ENCODE assay signal across 8 mouse cellular contexts in the genomic region with DNA sequence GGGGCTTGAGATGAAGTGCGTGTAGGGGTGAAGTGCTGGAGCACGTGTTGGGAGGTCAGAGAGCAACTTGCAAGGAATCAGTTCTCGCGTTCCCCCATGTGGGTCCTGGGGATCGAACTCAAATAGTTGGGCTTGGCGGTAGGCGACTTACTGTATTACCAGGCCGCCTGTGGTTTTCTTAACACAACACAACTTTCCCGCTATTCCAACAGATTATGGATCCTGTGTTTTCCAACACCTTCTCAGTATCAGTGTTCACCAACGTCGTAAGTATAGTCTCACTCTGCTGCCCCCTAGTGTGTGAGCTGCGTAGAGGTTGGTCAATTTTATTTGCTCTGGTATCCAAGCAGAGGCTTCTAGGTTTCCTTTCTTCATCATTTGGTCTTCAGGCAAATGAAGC. TPM values are rescaled to one million over a fixed set of nuclear protein-coding genes. Genes with fewer than 3 reads are reported as not detected.
DNase-seq lines count a peak whose midpoint lies in the region; ATAC-seq and TF ChIP-seq lines count a peak whose summit lies in the region.

No protein-coding gene starts in this region.

- intact Hi-C loops in gastrocnemius, adult 2 months (cut with DNase I): loop anchor here (10.0 kb wide), 1 partner anchor 73 kb away; no protein-coding TSS in a partner anchor

- no peak overlapping the region for H3K9ac ChIP-seq in kidney, postnatal 0 days (ENCODE audit: low read depth, low read length)

- no peak for TF ChIP-seq POLR2A in thymus, adult 2 months (IDR thresholded peaks at IDR 0.05; ENCODE audit: control insufficient read depth, extremely low read depth, insufficient read depth, low read length, poor library complexity)

- no peaks in the 10 kb centered on the region for H3K36me3 ChIP-seq in kidney, postnatal 0 days (ENCODE audit: insufficient read depth, low read length)
- peaks cover 14% of the 10 kb centered on the region; the same call in 1 of the 2 replicates for H3K36me3 ChIP-seq in thymus, adult 2 months (ENCODE audit: control insufficient read depth, insufficient read depth, low read length)

- no peaks in the 10 kb centered on the region for H3K4me1 ChIP-seq in kidney, postnatal 0 days (replicated peaks; ENCODE audit: insufficient read depth, low read length)
- peaks cover 2% of the 10 kb centered on the region; the same call in 1 of the 2 replicates for H3K4me1 ChIP-seq in thymus, adult 2 months (replicated peaks; ENCODE audit: control insufficient read depth, insufficient read depth, low read length)

- WGBS in kidney, postnatal 0 days: 47% methylated on average over 12 of the region's 12 CpGs
- 61% methylated on average over 12 of the region's 12 CpGs for WGBS in thymus, adult 2 months

- H3K4me2 ChIP-seq in kidney, postnatal 0 days (ENCODE audit: low read length): no peak overlapping the region

- peak; percentile 39 for DNase-seq in gastrocnemius, adult 2 months
- DNase-seq in gastrocnemius, postnatal 25 days: no peak
- peak; percentile 5 to 20 for DNase-seq in urinary bladder, postnatal 36 days (ENCODE audit: low spot score in 2 of 2)
- DNase-seq in urinary bladder, adult 18-20 months (ENCODE audit: low spot score in 2 of 2): no peak
- DNase-seq in embryo, embryonic 10 days (ENCODE audit: low spot score): peak; percentile 71
- peak; percentile 64 for DNase-seq in kidney, postnatal 0 days (ENCODE audit: low spot score)
- DNase-seq in lung, postnatal 36 days: peak; percentile 63
- peak; percentile 44 for DNase-seq in thymus, adult 2 months

- no peak overlapping the region for H3K27ac ChIP-seq in gastrocnemius, adult 2 months
- H3K27ac ChIP-seq in kidney, postnatal 0 days: no peak overlapping the region
- H3K27ac ChIP-seq in thymus, adult 2 months (ENCODE audit: control insufficient read depth, insufficient read depth, low read length): no peak overlapping the region

- no peaks in the 10 kb centered on the region for H3K27me3 ChIP-seq in kidney, postnatal 0 days (ENCODE audit: insufficient read depth, low read length)
- no peaks in the 10 kb centered on the region for H3K27me3 ChIP-seq in thymus, adult 2 months (ENCODE audit: control insufficient read depth, insufficient read depth, low read length)

- no peaks in the 10 kb centered on the region for H3K9me3 ChIP-seq in kidney, postnatal 0 days (replicated peaks; ENCODE audit: low read length)

- peak; percentile 67 for TF ChIP-seq CTCF in gastrocnemius, adult 2 months (IDR thresholded peaks at IDR 0.05)
- TF ChIP-seq CTCF in kidney, postnatal 0 days (IDR thresholded peaks at IDR 0.05; ENCODE audit: low read depth): peak; percentile 69
- no peak for TF ChIP-seq CTCF in thymus, adult 2 months (IDR thresholded peaks at IDR 0.05; ENCODE audit: borderline replicate concordance, control insufficient read depth, extremely low read depth, insufficient read depth, low read length, poor library complexity)

- no peak overlapping the region for H3K4me3 ChIP-seq in gastrocnemius, adult 2 months
- H3K4me3 ChIP-seq in kidney, postnatal 0 days (replicated peaks; ENCODE audit: low read depth, low read length): no peak overlapping the region
- no peak overlapping the region for H3K4me3 ChIP-seq in thymus, adult 2 months (ENCODE audit: control insufficient read depth, insufficient read depth, low read length)

- ATAC-seq in kidney, postnatal 0 days (replicated peaks; ENCODE audit: low FRiP score, low read depth): no peak

RNA-seq across cellular contexts. Expression of gene Nkrf, which starts 8.6 kb away (rescaled TPM):
- total RNA-seq in gastrocnemius, adult 2 months (2021): 1 to 10 TPM; 2.7 to 2.9 TPM
- 1 to 10 TPM; 2.3 to 2.4 TPM for total RNA-seq in gastrocnemius, postnatal 25 days (2021)
- polyA plus RNA-seq in kidney, postnatal 0 days (2015; fragmentation: Nextera tagmentation; extraction: Ambion mirVana): 1.4 and 1.6 TPM in 2 replicates
- 1.2 and 1.7 TPM in 2 replicates for polyA plus RNA-seq in thymus, adult 2 months (2012; rRNA removed)

RNA-seq across cellular contexts. Expression of gene C330007P06Rik, which starts 37.4 kb away (rescaled TPM):
- 10 to 100 TPM; 12.0 TPM for total RNA-seq in gastrocnemius, adult 2 months (2021)
- total RNA-seq in gastrocnemius, postnatal 25 days (2021): 10 to 100 TPM; 10.9 to 11.2 TPM
- polyA plus RNA-seq in kidney, postnatal 0 days (2015; fragmentation: Nextera tagmentation; extraction: Ambion mirVana): 22.5 and 26.4 TPM in 2 replicates
- polyA plus RNA-seq in thymus, adult 2 months (2012; rRNA removed): 15.3 and 18.9 TPM in 2 replicates

RNA-seq across cellular contexts. Expression of gene Ube2a, which starts 37.6 kb away (rescaled TPM):
- 10 to 100 TPM; 37.7 to 40.0 TPM for total RNA-seq in gastrocnemius, adult 2 months (2021)
- 10 to 100 TPM; 35.5 to 42.7 TPM for total RNA-seq in gastrocnemius, postnatal 25 days (2021)
- 157 and 163 TPM in 2 replicates for polyA plus RNA-seq in kidney, postnatal 0 days (2015; fragmentation: Nextera tagmentation; extraction: Ambion mirVana)
- polyA plus RNA-seq in thymus, adult 2 months (2012; rRNA removed): 45.9 and 53.4 TPM in 2 replicates

Comparison
In these comparisons a context has a peak if more than half of its experiments do, and no peak if none do; other contexts are left out.
1. DNase-seq: peak in gastrocnemius, adult 2 months (single experiment), urinary bladder, postnatal 36 days (2 of 2), embryo, embryonic 10 days (single experiment), kidney, postnatal 0 days (single experiment), lung, postnatal 36 days (single experiment) and thymus, adult 2 months (single experiment); none in gastrocnemius, postnatal 25 days (single experiment) and urinary bladder, adult 18-20 months (0 of 2).